Mouse (Mus musculus): ENCODE data around the gene Mllt6.
A peak's percentile ranks its signal among the peaks of the same experiment; 100 is the strongest.

DNA sequence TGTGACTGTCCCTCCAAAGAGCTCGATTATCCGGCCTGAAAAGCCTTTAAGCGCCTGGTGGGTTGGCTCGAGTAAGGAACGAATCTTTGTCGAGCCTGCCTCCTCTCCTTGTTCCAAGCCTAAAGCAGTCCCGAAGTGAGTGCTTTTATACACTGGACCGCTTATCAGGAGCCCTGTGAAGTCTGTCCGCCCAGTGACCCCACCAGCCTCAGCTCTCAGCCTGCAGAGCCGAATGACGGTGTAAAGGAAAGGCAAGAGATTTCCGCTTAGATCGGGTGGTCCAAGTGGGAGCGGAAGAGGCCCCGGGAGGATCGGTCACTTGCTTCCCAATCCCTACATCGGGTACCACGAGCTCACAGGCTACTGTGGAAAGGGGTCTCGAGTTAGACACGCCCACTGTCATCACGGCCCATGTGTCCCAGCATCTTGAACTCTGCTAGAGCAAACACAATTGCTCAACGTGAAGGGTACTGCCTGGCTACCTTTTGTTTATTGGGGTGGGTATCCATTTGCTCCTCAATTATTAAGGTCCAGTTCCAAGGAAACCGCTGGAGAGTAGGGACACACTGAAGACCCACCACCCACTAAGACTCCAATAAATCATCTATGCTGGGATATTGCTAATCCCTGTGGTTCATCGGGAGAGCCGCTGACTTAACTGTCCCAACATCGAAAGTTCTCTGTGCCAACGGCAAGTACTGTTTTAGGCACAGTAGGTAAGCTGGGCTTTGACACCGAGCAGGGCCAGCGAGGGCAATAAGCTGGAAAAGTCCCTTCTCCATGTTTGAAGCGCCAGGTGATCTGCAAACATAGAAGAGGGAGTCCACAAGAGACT lies 37.7 kb downstream of the Mllt6 start:
- TF ChIP-seq POLR2A (IDR thresholded peaks at IDR 0.05; ENCODE audit: extremely low read depth, insufficient read depth, low read length) (0 out of 2 replicates have a peak, but pooled peaks have one; percentile 3), CTCF (IDR thresholded peaks at IDR 0.05; ENCODE audit: extremely low read depth, insufficient read depth, low read length) (no peak)

All from cortical plate, adult 2 months (tissue).